Mouse (Mus musculus): ENCODE measurements around the gene Kat14. TPM values are rescaled to one million over a fixed set of nuclear protein-coding genes. Genes with fewer than 3 reads are reported as not detected.
"Not testable (repeated sequence)": the region's sequence is repeated elsewhere in the genome, so short reads cannot be mapped to it uniquely, and the experiment has no call there.

Kat14 gene
- polyA plus RNA-seq, 1 experiment from 2014 or later, result 24.3 TPM

- H3K4me3 ChIP-seq (replicated peaks); H3K9ac ChIP-seq (replicated peaks); ATAC-seq (ENCODE audit: low FRiP score); H3K27ac ChIP-seq (replicated peaks); H3K9me3 ChIP-seq (replicated peaks); H3K4me2 ChIP-seq; H3K4me1 ChIP-seq; H3K36me3 ChIP-seq: not testable (repeated sequence)
- WGBS, result 83% methylated on average over 5 of the region's 6 CpGs
- H3K27me3 ChIP-seq (replicated peaks), result peaks cover 26% of the 10 kb centered on the region
Observed at GRCm38 (mm10) chr2:144338149-144338548, 30.6 kb upstream of the Kat14 start.

GRCm38 (mm10) chr2:144343158-144343557, 25.6 kb upstream of the Kat14 start:
- Histone ChIP-seq H3K36me3 (no peaks in the 10 kb centered on the region), H3K9ac (replicated peaks) (no peak overlapping the region), H3K4me2 (no peak overlapping the region), H3K27ac (replicated peaks) (no peak overlapping the region), H3K4me1 (no peaks in the 10 kb centered on the region), H3K9me3 (replicated peaks) (no peaks in the 10 kb centered on the region), H3K4me3 (replicated peaks) (no peak overlapping the region), H3K27me3 (replicated peaks) (no peaks in the 10 kb centered on the region)
- 89% methylated on average over 4 of the region's 4 CpGs for WGBS
- no peak for ATAC-seq (ENCODE audit: low FRiP score)

GRCm38 (mm10) chr2:144348525-144348924, 20.3 kb upstream of the Kat14 start:
- Histone ChIP-seq H3K4me3 (replicated peaks) (no peak overlapping the region), H3K27ac (replicated peaks) (no peak overlapping the region), H3K4me2 (no peak overlapping the region), H3K36me3 (no peaks in the 10 kb centered on the region), H3K9me3 (replicated peaks) (no peaks in the 10 kb centered on the region), H3K27me3 (replicated peaks) (no peaks in the 10 kb centered on the region), H3K9ac (replicated peaks) (no peak overlapping the region), H3K4me1 (no peaks in the 10 kb centered on the region)
- ATAC-seq (ENCODE audit: low FRiP score), result no peak
- WGBS, result 71% methylated on average over 3 of the region's 3 CpGs

- Histone ChIP-seq H3K4me2 (no peak overlapping the region), H3K27me3 (replicated peaks) (no peaks in the 10 kb centered on the region)
Observed at GRCm38 (mm10) chr2:144352843-144353242, 15.9 kb upstream of the Kat14 start.

GRCm38 (mm10) chr2:144369020-144369421, 238 bp downstream of the Kat14 start:
- WGBS, result under 1% methylated on average over 28 of the region's 43 CpGs
- Histone ChIP-seq H3K27me3 (replicated peaks) (no peaks in the 10 kb centered on the region), H3K36me3 (peaks cover 10% of the 10 kb centered on the region), H3K27ac (replicated peaks) (peak overlapping the region; percentile 97), H3K9ac (replicated peaks) (peak overlapping the region; percentile 83), H3K4me1 (peaks cover 26% of the 10 kb centered on the region), H3K4me3 (replicated peaks) (peak overlapping the region; percentile 88), H3K9me3 (replicated peaks) (no peaks in the 10 kb centered on the region), H3K4me2 (peak overlapping the region; percentile 72)
- ATAC-seq (ENCODE audit: low FRiP score), result peak; percentile 88

More at GRCm38 (mm10) chr2:144352843-144353242, 15.9 kb upstream of the Kat14 start:
- no peak overlapping the region for H3K4me3 ChIP-seq (replicated peaks)
- 85% methylated on average over 11 of the region's 11 CpGs for WGBS
- no peak overlapping the region for H3K9ac ChIP-seq (replicated peaks)
- no peaks in the 10 kb centered on the region for H3K9me3 ChIP-seq (replicated peaks)
- no peak for ATAC-seq (ENCODE audit: low FRiP score)
- H3K27ac ChIP-seq (replicated peaks), result no peak overlapping the region
- H3K36me3 ChIP-seq, result no peaks in the 10 kb centered on the region
- H3K4me1 ChIP-seq, result no peaks in the 10 kb centered on the region

GRCm38 (mm10) chr2:144369511-144369910, 728 bp downstream of the Kat14 start:
- ATAC-seq (ENCODE audit: low FRiP score), result peak; percentile 33; the same call in 1 of the 2 replicates
- Histone ChIP-seq H3K27ac (replicated peaks) (peak overlapping the region; percentile 97), H3K27me3 (replicated peaks) (no peaks in the 10 kb centered on the region)

GRCm38 (mm10) chr2:144371566-144371965, 2.8 kb downstream of the Kat14 start:
- no peak overlapping the region for H3K9ac ChIP-seq (replicated peaks)
- no peaks in the 10 kb centered on the region for H3K9me3 ChIP-seq (replicated peaks)
- H3K4me3 ChIP-seq (replicated peaks), result no peak overlapping the region
- WGBS, result 91% methylated on average over 4 of the region's 4 CpGs
- ATAC-seq (ENCODE audit: low FRiP score), result no peak
- H3K36me3 ChIP-seq, result peaks cover 35% of the 10 kb centered on the region
- no peak overlapping the region for H3K27ac ChIP-seq (replicated peaks)
- peaks cover 26% of the 10 kb centered on the region for H3K4me1 ChIP-seq
- H3K4me2 ChIP-seq, result no peak overlapping the region
- H3K27me3 ChIP-seq (replicated peaks), result no peaks in the 10 kb centered on the region

More at GRCm38 (mm10) chr2:144369511-144369910, 728 bp downstream of the Kat14 start:
- H3K4me2 ChIP-seq, result peak overlapping the region; percentile 72
- no peaks in the 10 kb centered on the region for H3K9me3 ChIP-seq (replicated peaks)
- 1% methylated on average over 12 of the region's 12 CpGs for WGBS
- peaks cover 15% of the 10 kb centered on the region for H3K36me3 ChIP-seq
- peaks cover 26% of the 10 kb centered on the region for H3K4me1 ChIP-seq
- H3K4me3 ChIP-seq (replicated peaks), result peak overlapping the region; percentile 88
- H3K9ac ChIP-seq (replicated peaks), result peak overlapping the region; percentile 83

- WGBS, result 97% methylated on average over 9 of the region's 9 CpGs
- no peak overlapping the region for H3K4me2 ChIP-seq
- no peaks in the 10 kb centered on the region for H3K27me3 ChIP-seq (replicated peaks)
- no peaks in the 10 kb centered on the region for H3K9me3 ChIP-seq (replicated peaks)
- H3K36me3 ChIP-seq, result peaks cover 46% of the 10 kb centered on the region
- H3K27ac ChIP-seq (replicated peaks), result no peak overlapping the region
- no peak overlapping the region for H3K4me3 ChIP-seq (replicated peaks)
- H3K4me1 ChIP-seq, result peaks cover 25% of the 10 kb centered on the region
- no peak overlapping the region for H3K9ac ChIP-seq (replicated peaks)
- no peak for ATAC-seq (ENCODE audit: low FRiP score)
Observed at GRCm38 (mm10) chr2:144373063-144373462, 4.3 kb downstream of the Kat14 start.

- H3K9ac ChIP-seq (replicated peaks), result no peak overlapping the region
- no peak for ATAC-seq (ENCODE audit: low FRiP score)
- H3K27me3 ChIP-seq (replicated peaks), result no peaks in the 10 kb centered on the region
- H3K4me2 ChIP-seq, result no peak overlapping the region
- H3K4me1 ChIP-seq, result peaks cover 14% of the 10 kb centered on the region
- H3K36me3 ChIP-seq, result peaks cover 64% of the 10 kb centered on the region
- H3K4me3 ChIP-seq (replicated peaks), result no peak overlapping the region
- no peak overlapping the region for H3K27ac ChIP-seq (replicated peaks)
- H3K9me3 ChIP-seq (replicated peaks), result no peaks in the 10 kb centered on the region
- 94% methylated on average over 10 of the region's 10 CpGs for WGBS
Observed at GRCm38 (mm10) chr2:144375063-144375703, 6.4 kb downstream of the Kat14 start.

GRCm38 (mm10) chr2:144381293-144381692, 12.5 kb downstream of the Kat14 start:
- WGBS, result 80% methylated on average over 3 of the region's 3 CpGs
- ATAC-seq (ENCODE audit: low FRiP score), result no peak
- H3K27me3 ChIP-seq (replicated peaks), result no peaks in the 10 kb centered on the region
- no peaks in the 10 kb centered on the region for H3K4me1 ChIP-seq
- H3K36me3 ChIP-seq, result peaks cover 66% of the 10 kb centered on the region
- no peak overlapping the region for H3K27ac ChIP-seq (replicated peaks)
- no peak overlapping the region for H3K4me2 ChIP-seq
- H3K4me3 ChIP-seq (replicated peaks), result no peak overlapping the region
- no peaks in the 10 kb centered on the region for H3K9me3 ChIP-seq (replicated peaks)
- no peak overlapping the region for H3K9ac ChIP-seq (replicated peaks)

GRCm38 (mm10) chr2:144381741-144382140, 13.0 kb downstream of the Kat14 start:
- no peak for ATAC-seq (ENCODE audit: low FRiP score)
- 90% methylated on average over 4 of the region's 4 CpGs for WGBS
- Histone ChIP-seq H3K9me3 (replicated peaks) (no peaks in the 10 kb centered on the region), H3K9ac (replicated peaks) (no peak overlapping the region), H3K27ac (replicated peaks) (no peak overlapping the region), H3K4me1 (no peaks in the 10 kb centered on the region), H3K27me3 (replicated peaks) (no peaks in the 10 kb centered on the region), H3K4me3 (replicated peaks) (no peak overlapping the region), H3K36me3 (peaks cover 62% of the 10 kb centered on the region), H3K4me2 (no peak overlapping the region)

- peaks cover 56% of the 10 kb centered on the region for H3K36me3 ChIP-seq
Observed at GRCm38 (mm10) chr2:144382624-144383138, 13.9 kb downstream of the Kat14 start.

More at GRCm38 (mm10) chr2:144382624-144383138, 13.9 kb downstream of the Kat14 start:
- no peak for ATAC-seq (ENCODE audit: low FRiP score)
- Histone ChIP-seq H3K4me1 (no peaks in the 10 kb centered on the region), H3K4me2 (no peak overlapping the region), H3K27ac (replicated peaks) (no peak overlapping the region), H3K9ac (replicated peaks) (no peak overlapping the region), H3K27me3 (replicated peaks) (no peaks in the 10 kb centered on the region), H3K4me3 (replicated peaks) (no peak overlapping the region), H3K9me3 (replicated peaks) (no peaks in the 10 kb centered on the region)
- 88% methylated on average over 7 of the region's 7 CpGs for WGBS
